Mouse (Mus musculus) inflammation-experienced regulatory T-cells, adult 6 months (primary cell): Measurements from ENCODE around the gene 2410015M20Rik. TPM values are rescaled to one million over a fixed set of nuclear protein-coding genes. Genes with fewer than 3 reads are reported as not detected.
"Not testable (repeated sequence)": the region's sequence is repeated elsewhere in the genome, so short reads cannot be mapped to it uniquely, and the experiment has no call there.

Experiments
- ATAC-seq: one replicate; pipeline ENCODE4 v1.8.0; 2017
- polyA plus RNA-seq, 3 experiments: library from polyadenylated mRNA; unstranded; fragments of 100-300 nt; shearing (Covaris generic); gene quantifications; one replicate each; pipeline ENCODE4 v1.2.1; 2017

Gene 2410015M20Rik
- polyA plus RNA-seq, result 100 to 1,000 TPM; 203 to 308 (median 286) TPM

GRCm38 (mm10) chr17:56609452-56610171, at the start of gene 2410015M20Rik:
2410015M20Rik (minus strand) TSS chr17:56609771.
- ATAC-seq, result peak; percentile 87

DNA sequence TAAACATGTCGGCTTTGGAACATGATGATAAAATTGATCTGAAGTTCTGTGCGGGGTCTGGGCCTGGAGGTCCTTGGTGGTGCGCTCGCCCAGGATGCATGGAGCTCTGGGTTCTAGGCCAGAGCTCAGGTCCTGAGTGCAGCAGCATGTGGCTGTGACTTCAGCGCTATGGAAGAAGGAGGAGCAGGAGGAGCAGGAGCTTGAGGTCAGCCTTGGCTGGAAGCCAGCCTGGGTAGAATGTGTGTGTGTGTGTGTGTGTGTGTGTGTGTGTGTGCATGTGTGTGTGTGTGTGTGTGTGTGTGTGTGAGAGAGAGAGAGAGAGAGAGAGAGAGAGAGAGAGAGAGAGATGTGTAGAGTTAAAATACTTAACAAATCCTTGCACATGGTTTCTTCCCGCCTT, 46.6 kb upstream of the 2410015M20Rik start:
- ATAC-seq, result no peak

DNA sequence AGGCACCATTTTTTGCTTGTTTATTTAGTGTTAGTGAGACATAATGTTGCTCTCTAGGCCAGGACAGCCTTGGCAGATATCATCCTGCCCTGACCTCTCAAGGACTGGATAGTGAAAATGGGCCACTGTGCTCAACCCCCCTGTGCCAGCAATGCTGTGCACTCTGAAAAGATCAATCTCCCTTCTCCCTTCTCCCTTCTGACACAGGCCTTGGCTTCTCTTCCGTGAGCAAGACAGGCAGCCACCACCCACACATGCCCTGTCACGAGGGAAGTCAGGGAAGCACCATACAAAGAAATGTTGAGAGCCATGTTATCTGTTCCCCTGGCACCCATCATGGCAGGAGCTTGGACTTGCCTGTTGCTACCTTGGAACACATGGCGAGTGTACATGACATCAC, 45.7 kb upstream of the 2410015M20Rik start:
- no peak for ATAC-seq

DNA sequence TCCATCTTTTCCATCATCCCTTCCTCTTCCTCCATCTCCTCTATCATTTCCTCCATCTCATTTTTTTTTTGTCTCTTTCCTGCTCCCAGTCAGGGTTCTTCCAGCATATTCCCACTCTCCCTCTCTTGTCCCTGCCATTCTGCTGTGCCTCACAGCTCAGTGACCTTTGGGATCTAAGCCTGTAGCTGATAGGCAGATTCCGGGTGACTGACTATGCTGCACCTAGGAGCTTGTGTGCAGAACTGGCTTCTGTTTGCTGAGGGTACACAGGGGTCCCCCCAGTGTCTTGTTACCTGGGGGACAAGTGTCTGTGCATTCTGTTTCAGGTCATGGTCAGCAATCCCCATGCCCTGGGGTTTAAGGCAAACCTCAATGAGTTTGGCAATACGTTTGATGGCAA, 45.2 kb upstream of the 2410015M20Rik start:
- ATAC-seq, result no peak

DNA sequence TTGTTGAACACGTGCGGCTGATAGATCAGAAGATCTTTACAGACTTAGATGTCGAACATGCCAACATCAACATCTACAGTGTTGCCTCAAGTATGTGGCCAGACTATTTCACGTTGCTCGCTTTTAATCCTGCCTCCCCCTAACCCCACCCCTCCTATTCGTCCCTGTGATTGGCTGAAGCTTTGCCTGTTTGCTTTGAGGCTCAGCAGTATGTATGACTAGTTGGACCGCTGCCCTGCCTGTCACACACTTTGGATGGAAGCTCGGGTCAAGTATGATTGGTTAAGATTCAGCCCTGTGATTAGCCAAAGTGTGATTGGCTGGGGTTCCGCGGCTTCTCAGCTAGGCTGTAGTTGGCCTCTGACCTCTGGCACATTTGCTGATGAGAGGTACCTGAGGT, 42.2 kb upstream of the 2410015M20Rik start:
- ATAC-seq, result no peak

DNA sequence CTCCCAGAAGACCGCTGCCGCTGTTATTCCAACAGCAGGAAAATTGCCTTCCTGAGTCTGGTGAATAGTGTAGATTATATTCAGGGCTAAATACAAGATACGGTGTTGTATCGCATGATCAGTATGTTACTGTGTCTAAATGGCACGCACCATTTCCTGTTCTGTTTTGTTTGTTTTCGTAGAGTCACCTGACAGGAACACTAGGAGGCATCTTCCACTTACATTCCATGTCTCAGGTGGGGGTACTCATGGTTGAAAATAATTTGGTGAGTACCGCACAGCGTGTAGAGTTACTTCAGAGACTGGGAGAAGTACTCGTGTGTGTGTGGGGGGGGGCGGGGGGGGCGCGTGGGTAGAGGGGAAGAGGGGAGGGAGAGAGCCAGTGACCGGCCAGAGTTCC, 38.0 kb upstream of the 2410015M20Rik start:
- ATAC-seq, result no peak

DNA sequence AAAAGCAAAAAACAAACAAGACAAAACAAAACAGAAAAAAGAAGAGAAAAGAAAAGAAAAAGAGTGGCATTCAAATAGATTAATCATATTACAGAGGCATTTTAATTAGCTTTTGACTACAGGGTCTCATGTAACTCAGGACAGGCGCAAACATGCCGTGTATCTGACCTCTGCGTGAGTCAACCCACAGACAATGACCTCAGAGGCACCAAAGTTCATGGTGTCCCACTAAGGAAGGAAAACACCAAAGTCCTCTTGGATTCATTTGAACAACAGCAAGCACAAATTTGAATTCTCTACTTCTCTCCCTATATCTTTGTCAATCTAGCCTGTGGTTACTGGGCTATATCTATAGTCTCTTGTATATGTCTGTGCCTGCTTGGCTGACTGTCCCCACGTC, 33.7 kb upstream of the 2410015M20Rik start:
- ATAC-seq, result no peak

DNA sequence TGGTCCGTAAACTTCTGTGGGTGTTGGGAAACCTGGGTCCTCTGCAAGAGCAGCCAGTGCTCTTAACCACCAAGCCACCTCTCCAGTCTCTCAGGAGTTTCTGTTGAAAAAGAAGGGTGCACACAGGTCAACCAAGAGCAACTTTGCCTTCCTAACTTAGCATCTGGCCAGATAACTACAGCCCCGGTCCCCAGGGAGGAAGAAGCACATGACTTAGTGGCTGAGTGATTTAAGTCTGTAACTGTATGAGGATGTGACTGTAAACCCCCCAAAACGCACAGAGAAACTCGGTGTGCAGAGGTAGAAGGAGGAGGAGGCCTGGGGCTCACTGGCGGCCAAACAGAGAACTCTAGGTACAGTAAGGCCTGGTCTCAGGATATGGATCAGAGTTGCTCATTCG, 24.5 kb upstream of the 2410015M20Rik start:
- no peak for ATAC-seq

GRCm38 (mm10) chr17:56631807-56632206, 22.2 kb upstream of the 2410015M20Rik start:
- ATAC-seq, result no peak

DNA sequence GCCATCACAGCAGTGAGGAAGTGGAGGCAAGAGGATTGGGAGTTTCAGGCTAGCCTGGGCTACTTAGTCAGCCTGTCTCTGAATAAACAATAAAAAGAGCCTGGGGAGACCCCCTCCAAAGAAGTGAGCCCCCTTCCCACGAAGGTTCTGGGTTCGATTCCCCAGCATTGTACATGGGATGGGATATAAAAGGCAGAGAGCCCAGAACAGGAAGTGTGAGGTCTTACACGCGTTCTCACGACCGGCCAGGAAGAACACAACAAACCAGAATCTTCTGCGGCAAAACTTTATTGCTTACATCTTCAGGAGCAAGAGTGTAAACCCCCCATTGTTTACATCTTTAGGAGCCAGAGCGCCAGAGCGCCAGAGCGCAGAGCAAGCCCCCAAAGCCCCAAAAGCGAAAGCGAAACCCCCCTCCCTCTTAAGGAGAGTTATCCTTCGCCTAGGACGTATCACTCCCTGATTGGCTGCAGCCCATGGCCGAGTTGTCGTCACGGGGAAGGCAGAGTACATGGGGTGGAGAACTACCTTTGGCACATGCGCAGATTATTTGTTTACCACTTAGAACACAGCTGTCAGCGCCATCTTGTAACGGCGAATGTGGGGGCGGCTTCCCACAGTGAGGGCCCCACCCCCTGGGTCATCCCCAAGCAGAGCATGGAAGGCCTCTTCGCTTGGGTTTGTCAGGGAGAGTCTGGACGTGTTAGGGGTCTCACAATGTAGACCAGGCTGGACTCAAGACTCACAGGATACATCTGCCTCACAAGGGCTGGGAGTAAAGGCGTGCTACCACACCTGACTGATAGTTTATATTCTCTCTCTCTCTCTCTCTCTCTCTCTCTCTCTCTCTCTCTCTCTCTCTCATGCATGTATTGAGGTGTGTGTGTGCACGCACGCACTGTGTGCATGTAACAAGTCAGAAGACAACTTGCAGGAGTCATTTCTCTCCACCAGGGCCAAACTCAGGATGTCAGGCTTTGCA, 20.5 kb upstream of the 2410015M20Rik start:
- ATAC-seq, result not testable (repeated sequence)

DNA sequence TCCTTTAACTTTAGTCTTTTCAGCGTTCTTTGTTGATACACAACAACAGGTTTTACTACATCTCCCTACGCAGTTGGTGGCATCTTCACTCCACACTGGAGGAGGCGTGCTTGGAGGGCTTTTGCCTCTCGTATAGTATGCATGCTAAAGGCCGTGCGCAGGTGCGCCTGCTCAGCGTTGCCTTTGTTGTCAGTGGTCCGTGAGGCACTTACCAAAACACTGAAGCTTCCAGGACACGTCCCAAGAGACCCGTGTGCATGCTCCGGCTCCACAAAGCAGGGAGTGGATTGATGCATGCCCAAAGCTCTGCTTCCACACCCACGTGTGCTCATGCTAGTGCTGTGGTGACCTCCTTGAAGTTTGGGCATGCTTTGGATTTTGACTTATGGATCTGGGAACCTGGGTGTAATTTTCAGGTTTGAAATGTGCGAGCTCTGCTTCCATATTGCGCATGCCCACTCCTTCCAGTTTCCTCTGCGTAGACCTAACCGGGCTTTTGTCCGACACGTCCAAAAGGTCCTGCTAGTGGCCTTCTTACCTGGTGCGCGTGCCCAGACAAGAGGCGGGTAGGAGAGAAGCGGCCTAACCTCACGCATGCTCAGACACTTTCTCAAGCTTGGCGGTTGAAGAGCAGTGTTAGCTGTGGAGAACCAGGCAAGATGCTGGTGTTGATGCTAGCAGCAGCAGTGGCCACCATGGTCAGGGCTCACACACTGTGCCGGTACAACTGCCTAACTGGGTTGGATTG, 18.1 kb upstream of the 2410015M20Rik start, which contains the start of gene Catsperd:
Gene Catsperd (plus strand): TSS at position 614 of the 748 bp plus-strand sequence.
- ATAC-seq, result peak; percentile 12

GRCm38 (mm10) chr17:56626754-56627470, 17.3 kb upstream of the 2410015M20Rik start, which contains the start of gene Lonp1:
Lonp1 (minus strand) TSS chr17:56626887.
- ATAC-seq, result peak; percentile 92

DNA sequence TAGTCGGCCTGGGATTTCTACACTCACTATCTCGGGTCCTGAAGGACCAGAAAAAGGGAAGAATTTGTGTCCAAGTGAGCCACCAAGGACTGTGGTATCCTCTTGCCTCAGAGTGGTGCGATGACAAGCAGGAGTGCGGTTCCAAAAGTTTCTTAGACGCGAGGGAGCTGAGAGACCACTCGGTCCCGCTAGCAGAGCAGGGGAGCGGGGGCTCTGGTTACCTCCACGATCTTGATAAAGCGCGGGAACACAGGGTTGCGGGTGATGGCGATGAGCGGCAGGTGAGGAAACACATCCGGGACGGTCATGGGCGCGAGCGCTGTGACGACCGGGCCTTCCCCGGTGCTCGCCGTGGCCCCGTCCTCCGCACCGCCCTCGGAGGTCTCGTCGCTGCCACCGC, 16.7 kb upstream of the 2410015M20Rik start:
- ATAC-seq, result peak; percentile 3

- ATAC-seq, result no peak
Observed at GRCm38 (mm10) chr17:56625495-56625894, 15.9 kb upstream of the 2410015M20Rik start.

DNA sequence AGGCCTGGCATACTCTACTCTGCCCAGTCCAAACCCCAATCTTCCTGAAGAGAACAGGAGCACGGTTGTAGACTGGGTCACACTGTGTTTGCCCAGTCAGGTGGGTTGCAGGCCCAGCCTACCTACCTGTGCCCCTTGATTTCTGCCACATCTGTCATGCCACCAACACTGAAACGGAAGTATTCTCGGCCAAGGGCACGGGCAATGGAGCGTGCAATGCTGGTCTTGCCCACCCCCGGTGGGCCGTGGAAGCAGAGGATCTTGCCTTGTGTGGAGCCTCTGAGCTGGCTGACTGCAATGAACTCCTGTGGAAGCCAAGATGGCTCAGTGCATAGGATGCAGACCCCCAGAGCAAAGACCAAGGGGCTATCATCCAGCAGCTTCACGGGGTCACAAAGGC, 8.1 kb upstream of the 2410015M20Rik start:
- no peak for ATAC-seq

- ATAC-seq, result no peak
Observed at GRCm38 (mm10) chr17:56616725-56617124, 7.2 kb upstream of the 2410015M20Rik start.

DNA sequence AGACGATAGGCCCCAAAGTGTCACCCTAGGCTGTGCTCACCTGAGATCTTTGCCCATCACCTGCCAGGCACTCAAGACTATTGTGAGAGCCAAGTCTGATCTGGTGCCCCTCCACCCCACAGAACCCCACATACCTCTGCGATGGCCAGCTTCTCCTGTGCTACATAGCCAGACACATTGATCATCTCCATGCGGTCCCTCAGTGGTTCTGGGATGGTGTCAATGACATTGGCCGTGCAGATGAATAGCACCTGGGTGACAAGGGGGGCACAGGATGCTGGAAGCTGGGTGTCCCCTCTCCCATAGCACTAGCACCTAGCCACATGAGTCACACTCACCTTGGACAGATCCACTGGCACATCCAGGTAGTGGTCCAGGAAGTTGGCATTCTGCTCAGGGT, 6.2 kb upstream of the 2410015M20Rik start:
- no peak for ATAC-seq

DNA sequence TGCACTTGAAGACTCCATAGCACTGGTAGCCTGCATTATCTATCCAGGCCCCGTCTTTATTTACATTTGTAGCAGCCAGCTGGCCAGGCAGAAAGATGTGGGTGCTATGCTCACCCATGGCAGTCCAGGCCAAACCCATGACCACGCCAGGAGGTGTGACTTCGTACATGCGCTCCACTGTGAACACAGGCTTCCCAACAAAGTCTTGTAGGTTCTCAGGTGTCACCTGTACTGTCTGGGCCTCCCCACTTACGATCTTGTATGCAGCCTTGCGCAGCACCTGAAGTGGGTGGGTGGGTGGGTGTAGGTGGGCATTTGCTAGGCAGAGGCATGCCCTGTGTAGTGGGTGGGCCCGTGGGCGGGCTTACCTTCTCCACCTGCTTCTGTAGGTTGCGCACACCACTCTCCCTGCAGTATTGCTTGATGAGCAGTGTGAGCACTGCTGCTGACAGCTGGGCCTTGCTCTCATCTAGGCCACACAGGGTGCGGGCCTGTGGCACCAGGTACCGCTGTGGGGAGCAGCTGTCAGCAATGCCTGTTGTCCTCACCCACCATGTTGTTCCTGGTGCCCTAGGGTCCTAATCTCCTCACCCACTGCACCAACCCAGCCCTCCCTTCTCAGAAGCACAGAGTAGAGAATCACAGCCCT, 5.7 kb upstream of the 2410015M20Rik start:
- no peak for ATAC-seq

GRCm38 (mm10) chr17:56614391-56615135, 5.0 kb upstream of the 2410015M20Rik start:
- no peak for ATAC-seq

DNA sequence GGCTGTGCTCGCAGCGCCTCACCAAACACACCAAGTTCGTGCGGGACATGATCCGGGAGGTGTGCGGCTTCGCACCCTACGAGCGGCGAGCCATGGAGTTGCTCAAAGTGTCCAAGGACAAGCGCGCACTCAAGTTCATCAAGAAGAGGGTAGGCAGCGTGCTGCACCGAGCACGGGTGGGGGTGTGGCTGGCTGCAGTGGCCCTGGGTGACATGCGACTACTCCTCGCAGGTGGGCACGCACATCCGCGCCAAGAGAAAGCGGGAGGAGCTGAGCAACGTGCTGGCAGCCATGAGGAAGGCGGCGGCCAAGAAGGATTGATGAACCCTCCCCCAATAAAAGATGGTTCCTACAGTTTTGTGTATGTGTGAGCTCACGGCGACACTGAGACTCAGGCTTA, 4.3 kb upstream of the 2410015M20Rik start:
- not testable (repeated sequence) for ATAC-seq
